Mouse (Mus musculus) brain, embryonic 14.5 days (tissue): ENCODE data around the gene Cela3b.

ENCODE experiments used
- CTCF ChIP-seq: fragments of 200-500 bp; IDR thresholded peaks from 2 replicates; pipeline ENCODE4 v1.5.1; 2012; ENCODE audit warnings: inconsistent platforms, mild to moderate bottlenecking, moderate library complexity, borderline replicate concordance; ENCODE audit not compliant: insufficient read depth, insufficient read length; ENCODE audit errors: extremely low read depth
- POLR2A ChIP-seq: fragments of 200-500 bp; IDR thresholded peaks from 2 replicates; pipeline ENCODE4 v1.6.1; 2012; ENCODE audit warnings: mild to moderate bottlenecking, inconsistent platforms, borderline replicate concordance; ENCODE audit not compliant: poor library complexity, insufficient read depth, insufficient read length, severe bottlenecking; ENCODE audit errors: extremely low read depth

- TF ChIP-seq CTCF (no peak), POLR2A (no peak)
These were observed 49.4 kb upstream of the Cela3b start for GRCm38 (mm10) chr4:137479757-137480156.
